In the genomic region with DNA sequence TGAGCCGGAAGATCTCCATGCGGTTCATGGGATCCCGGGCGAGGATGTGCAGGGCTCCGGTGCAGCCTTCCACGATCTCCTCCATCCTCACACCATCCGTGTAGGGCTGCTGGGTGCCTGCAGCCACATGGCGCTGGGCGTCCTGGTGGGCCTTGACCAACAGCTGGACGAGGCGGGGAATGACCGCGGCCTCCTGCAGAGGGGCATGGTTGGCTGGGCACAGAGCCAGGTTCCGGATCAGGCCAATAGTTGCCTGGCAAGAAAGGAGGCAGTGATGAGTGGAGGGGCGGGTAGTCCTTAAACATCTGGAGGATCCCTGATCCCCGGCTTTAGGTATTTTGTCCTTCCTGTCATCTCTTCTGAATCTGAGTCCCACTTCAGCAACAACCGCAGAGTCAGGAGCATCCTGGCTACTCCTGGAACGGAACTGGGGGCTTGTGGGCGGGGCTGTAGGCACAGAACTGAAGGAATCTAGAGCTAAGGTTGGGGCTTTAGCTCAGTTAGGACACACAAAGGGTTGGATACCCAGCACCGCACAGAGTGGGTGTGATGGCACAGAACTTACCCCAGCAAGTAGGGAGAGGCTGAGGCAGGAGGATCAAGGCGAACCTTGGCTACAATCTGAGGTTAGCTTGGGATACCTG, we compare ENCODE assay signal across 36 mouse cellular contexts. TPM values are rescaled to one million over a fixed set of nuclear protein-coding genes. Genes with fewer than 3 reads are reported as not detected.
DNase-seq lines count a peak whose midpoint lies in the region; ATAC-seq and TF ChIP-seq lines count a peak whose summit lies in the region.
"Had no signal": no experiment of that assay in that cellular context is flagged by ENCODE, and none has a peak within 500 bp of the region (broad histone marks: within the 10 kb centered on the region; RNA-seq: fewer than 3 reads in every experiment).

No protein-coding gene starts in this region.

- no peaks in the 10 kb centered on the region for H3K4me1 ChIP-seq in heart, postnatal 0 days (ENCODE audit: control insufficient read depth, insufficient read depth)
- no peaks in the 10 kb centered on the region for H3K4me1 ChIP-seq in ES-Bruce4 (ENCODE audit: control insufficient read depth, insufficient read depth, low read length)
- H3K4me1 ChIP-seq in ES-E14 (ENCODE audit: control insufficient read depth in 2 of 2, insufficient read depth in 2 of 2, low read length in 2 of 2, poor library complexity in 1 of 2): peaks cover 17 to 28% of the 10 kb centered on the region in 2 experiments; a peak in 3 of 4 replicates
- H3K4me1 ChIP-seq: embryonic facial prominence, embryonic 15.5 days; limb, embryonic 15.5 days; liver, embryonic 13.5 days; neural tube, embryonic 15.5 days; stomach, embryonic 15.5 days had no signal

- in situ Hi-C loops in ES-E14 (cut with MboI; ENCODE audit: low sequenced_read_pairs in 2 of 2, unreplicated experiment in 2 of 2): no loop called here

- TF ChIP-seq POLR2A in ES-Bruce4 (IDR thresholded peaks at IDR 0.05; ENCODE audit: insufficient read depth, low read length) (no peak), myocyte (IDR thresholded peaks at IDR 0.05; ENCODE audit: insufficient read length, low read depth) (no peak)

- no peak overlapping the region for H3ac ChIP-seq in myocyte (ENCODE audit: control insufficient read depth, insufficient read length)

- WGBS in heart, postnatal 0 days: 89% methylated on average over 21 of the region's 21 CpGs

- H3K9me3 ChIP-seq in heart, postnatal 0 days (replicated peaks; ENCODE audit: control insufficient read depth, low read length): no peaks in the 10 kb centered on the region
- H3K9me3 ChIP-seq in ES-Bruce4 (replicated peaks; ENCODE audit: control insufficient read depth, insufficient read depth, low read length, poor library complexity, severe bottlenecking) (no peaks in the 10 kb centered on the region), ES-E14 (ENCODE audit: control insufficient read depth, insufficient read depth, low read depth, low read length) (no peaks in the 10 kb centered on the region)
- H3K9me3 ChIP-seq: embryonic facial prominence, embryonic 10.5 days; embryonic facial prominence, embryonic 15.5 days; limb, embryonic 10.5 days; limb, embryonic 15.5 days; liver, embryonic 13.5 days; neural tube, embryonic 15.5 days; stomach, embryonic 15.5 days had no signal

- intact Hi-C loops in heart, postnatal 14 days (cut with DNase I): no loop called here
- intact Hi-C loops in left cerebral cortex, postnatal 25 days (cut with DNase I): no loop called here

- no peak overlapping the region for H3K9ac ChIP-seq in heart, postnatal 0 days (replicated peaks; ENCODE audit: low read depth, low read length)
- H3K9ac ChIP-seq in ES-Bruce4 (ENCODE audit: low read depth, poor library complexity, severe bottlenecking) (peak overlapping the region; percentile 31), ES-E14 (ENCODE audit: insufficient read depth, low read depth, low read length, poor library complexity, severe bottlenecking) (peak overlapping the region; percentile 70)
- H3K9ac ChIP-seq: embryonic facial prominence, embryonic 15.5 days; hindbrain, embryonic 14.5 days; limb, embryonic 15.5 days; liver, embryonic 13.5 days; neural tube, embryonic 15.5 days; stomach, embryonic 15.5 days had no signal

- TF ChIP-seq CTCF in heart, postnatal 0 days (IDR thresholded peaks at IDR 0.05; ENCODE audit: low read depth): no peak
- no peak for TF ChIP-seq CTCF in ES-Bruce4 (IDR thresholded peaks at IDR 0.05; ENCODE audit: low read depth, low read length)

- no peaks in the 10 kb centered on the region for H3K27me3 ChIP-seq in heart, postnatal 0 days (ENCODE audit: control insufficient read depth, insufficient read depth, low read length)
- H3K27me3 ChIP-seq in ES-Bruce4 (ENCODE audit: control insufficient read depth, insufficient read depth, low read length, poor library complexity, severe bottlenecking): no peaks in the 10 kb centered on the region
- H3K27me3 ChIP-seq in myocyte (ENCODE audit: control insufficient read depth, insufficient read depth, insufficient read length): no peaks in the 10 kb centered on the region
- H3K27me3 ChIP-seq: embryonic facial prominence, embryonic 15.5 days; limb, embryonic 15.5 days; liver, embryonic 13.5 days; neural tube, embryonic 15.5 days; stomach, embryonic 15.5 days had no signal

- no peak for DNase-seq in heart, postnatal 0 days (ENCODE audit: low spot score)
- DNase-seq in heart, postnatal 14 days: no peak
- no peak for DNase-seq in ES-E14 (ENCODE audit: low read depth, low spot score)
- DNase-seq in left cerebral cortex, postnatal 25 days (ENCODE audit: low spot score in 2 of 2): no peak
- DNase-seq: adrenal gland, adult 8-10 months; B cell, adult 2 months; cerebellum, adult 18-20 months; cerebellum, postnatal 10 days; gastrocnemius, postnatal 25 days; heart, postnatal 4 days; liver, embryonic 13.5 days; lung, adult 18-20 months; midbrain, embryonic 14.5 days; retina, postnatal 1 day; right cerebral cortex, postnatal 25 days had no signal

- no peaks in the 10 kb centered on the region for H3K79me2 ChIP-seq in myocyte (ENCODE audit: control insufficient read depth, insufficient read depth)

- H3K4me3 ChIP-seq in heart, postnatal 0 days (ENCODE audit: low read depth, low read length): no peak overlapping the region
- H3K4me3 ChIP-seq in ES-Bruce4 (ENCODE audit: low read depth, low read length) (peak overlapping the region; percentile 65), ES-E14 (ENCODE audit: insufficient read depth in 1 of 2, low read depth in 1 of 2, low read length in 2 of 2, poor library complexity in 1 of 2, severe bottlenecking in 1 of 2) (peak overlapping the region; percentile 30 to 74), myocyte (no peak overlapping the region)
- H3K4me3 ChIP-seq: embryonic facial prominence, embryonic 10.5 days; embryonic facial prominence, embryonic 15.5 days; limb, embryonic 10.5 days; limb, embryonic 15.5 days; liver, embryonic 13.5 days; neural tube, embryonic 15.5 days; stomach, embryonic 15.5 days had no signal

- peaks cover 94% of the 10 kb centered on the region for H3K36me3 ChIP-seq in heart, postnatal 0 days (replicated peaks; ENCODE audit: control insufficient read depth, insufficient read depth, low read length)
- H3K36me3 ChIP-seq in ES-Bruce4 (ENCODE audit: control insufficient read depth, insufficient read depth, low read length, poor library complexity, severe bottlenecking): peaks cover 12% of the 10 kb centered on the region
- H3K36me3 ChIP-seq in ES-E14 (ENCODE audit: control insufficient read depth, insufficient read depth, low read length, poor library complexity, severe bottlenecking): peaks cover 56% of the 10 kb centered on the region
- H3K36me3 ChIP-seq in myocyte (ENCODE audit: control insufficient read depth, insufficient read depth): peaks cover 59% of the 10 kb centered on the region

- H3K27ac ChIP-seq in heart, postnatal 0 days (ENCODE audit: low read depth): peak overlapping the region; percentile 45
- H3K27ac ChIP-seq in ES-Bruce4 (ENCODE audit: insufficient read depth, low read length): peak overlapping the region; percentile 97
- peak overlapping the region; percentile 97 for H3K27ac ChIP-seq in ES-E14 (ENCODE audit: insufficient read depth, low read depth, low read length, poor library complexity, severe bottlenecking)
- H3K27ac ChIP-seq: embryonic facial prominence, embryonic 10.5 days; embryonic facial prominence, embryonic 15.5 days; hindbrain, embryonic 14.5 days; limb, embryonic 10.5 days; limb, embryonic 15.5 days; liver, embryonic 13.5 days; neural tube, embryonic 15.5 days; stomach, embryonic 15.5 days had no signal

- no peak overlapping the region for H3K4me2 ChIP-seq in heart, postnatal 0 days (ENCODE audit: low read depth, low read length)
- H3K4me2 ChIP-seq in myocyte (ENCODE audit: low read depth): no peak overlapping the region
- H3K4me2 ChIP-seq: embryonic facial prominence, embryonic 15.5 days; hindbrain, embryonic 14.5 days; limb, embryonic 15.5 days; liver, embryonic 13.5 days; neural tube, embryonic 15.5 days; stomach, embryonic 15.5 days had no signal

- TF ChIP-seq EP300 in heart, postnatal 0 days (IDR thresholded peaks at IDR 0.05; ENCODE audit: low read depth): no peak
- 0 out of 2 replicates have a peak, but pooled peaks have one; percentile 8 for TF ChIP-seq EP300 in ES-Bruce4 (IDR thresholded peaks at IDR 0.05; ENCODE audit: insufficient read depth, low read depth, low read length)

- ATAC-seq in heart, postnatal 0 days (ENCODE audit: insufficient read depth, low read depth): no peak
- ATAC-seq: forebrain, embryonic 14.5 days; intestine, postnatal 0 days; lung, postnatal 0 days had no signal

RNA-seq across cellular contexts. Expression of a gene that starts 20.7 kb away (rescaled TPM):
- total RNA-seq in heart, postnatal 0 days (2014; rRNA removed; ENCODE audit: low replicate concordance): 319 and 341 TPM in 2 replicates
- polyA plus RNA-seq in heart, postnatal 0 days (2015; fragmentation: Nextera tagmentation; extraction: Ambion mirVana): 135 and 142 TPM in 2 replicates
- 100 to 1,000 TPM; 232 to 245 TPM for total RNA-seq in heart, postnatal 14 days (2021)
- polyA plus RNA-seq in ES-Bruce4 (2011; ENCODE audit: insufficient read depth, insufficient read length, low read depth, missing spikeins) (166 and 171 TPM in 2 replicates), myocyte (2012; fragmentation: generic; extraction: Trizol) (161 TPM)
- 97.6 and 101 TPM in 2 replicates for total RNA-seq in ES-E14 (2012; rRNA removed)
- 10 to 100 TPM; 44.2 to 45.4 TPM for total RNA-seq in left cerebral cortex, postnatal 25 days (2021)

RNA-seq across cellular contexts. Expression of a gene that starts 20.9 kb away (rescaled TPM):
- total RNA-seq in heart, postnatal 0 days (2014; rRNA removed; ENCODE audit: low replicate concordance): 3.5 and 5.7 TPM in 2 replicates
- 2.0 TPM in 2 replicates for polyA plus RNA-seq in heart, postnatal 0 days (2015; fragmentation: Nextera tagmentation; extraction: Ambion mirVana)
- total RNA-seq in heart, postnatal 14 days (2021): 1 to 10 TPM; 1.2 to 1.8 TPM
- polyA plus RNA-seq in ES-Bruce4 (2011; ENCODE audit: insufficient read depth, insufficient read length, low read depth, missing spikeins) (12.7 and 13.6 TPM in 2 replicates), myocyte (2012; fragmentation: generic; extraction: Trizol) (1.0 TPM)
- total RNA-seq in ES-E14 (2012; rRNA removed): 21.4 and 34.2 TPM in 2 replicates
- total RNA-seq in left cerebral cortex, postnatal 25 days (2021): 100 to 1,000 TPM; 136 to 160 TPM
- total RNA-seq: common myeloid progenitor, adult 5-6 weeks; monocyte, adult 5-6 weeks had no signal

RNA-seq across cellular contexts. Expression of a gene that starts 37.8 kb away (rescaled TPM):
- 58.0 and 66.1 TPM in 2 replicates for total RNA-seq in heart, postnatal 0 days (2014; rRNA removed; ENCODE audit: low replicate concordance)
- polyA plus RNA-seq in heart, postnatal 0 days (2015; fragmentation: Nextera tagmentation; extraction: Ambion mirVana): 39.3 and 42.9 TPM in 2 replicates
- 10 to 100 TPM; 19.1 to 19.9 TPM for total RNA-seq in heart, postnatal 14 days (2021)
- 13.3 and 16.8 TPM in 2 replicates for polyA plus RNA-seq in ES-Bruce4 (2011; ENCODE audit: insufficient read depth, insufficient read length, low read depth, missing spikeins)
- total RNA-seq in ES-E14 (2012; rRNA removed): 39.0 and 44.3 TPM in 2 replicates
- 115 TPM for polyA plus RNA-seq in myocyte (2012; fragmentation: generic; extraction: Trizol)
- 1 to 10 TPM; 7.2 to 7.5 TPM for total RNA-seq in left cerebral cortex, postnatal 25 days (2021)
- total RNA-seq: CH12.LX had no signal

RNA-seq across cellular contexts. Expression of a gene that starts 38.6 kb away (rescaled TPM):
- 106 and 114 TPM in 2 replicates for total RNA-seq in heart, postnatal 0 days (2014; rRNA removed; ENCODE audit: low replicate concordance)
- 93.0 and 95.9 TPM in 2 replicates for polyA plus RNA-seq in heart, postnatal 0 days (2015; fragmentation: Nextera tagmentation; extraction: Ambion mirVana)
- total RNA-seq in heart, postnatal 14 days (2021): 10 to 100 TPM; 34.6 to 38.3 TPM
- polyA plus RNA-seq in ES-Bruce4 (2011; ENCODE audit: insufficient read depth, insufficient read length, low read depth, missing spikeins): 22.5 and 24.3 TPM in 2 replicates
- 73.3 and 102 TPM in 2 replicates for total RNA-seq in ES-E14 (2012; rRNA removed)
- 162 TPM for polyA plus RNA-seq in myocyte (2012; fragmentation: generic; extraction: Trizol)
- 1 to 10 TPM; 4.7 to 5.7 TPM for total RNA-seq in left cerebral cortex, postnatal 25 days (2021)
- total RNA-seq: common myeloid progenitor, adult 5-6 weeks had no signal

RNA-seq across cellular contexts. Expression of a gene that starts 42.7 kb away (rescaled TPM):
- not detected in 2 replicates for total RNA-seq in heart, postnatal 0 days (2014; rRNA removed; ENCODE audit: low replicate concordance)
- polyA plus RNA-seq in heart, postnatal 0 days (2015; fragmentation: Nextera tagmentation; extraction: Ambion mirVana): not detected in 2 replicates
- not detected for total RNA-seq in heart, postnatal 14 days (2021)
- polyA plus RNA-seq in ES-Bruce4 (2011; ENCODE audit: insufficient read depth, insufficient read length, low read depth, missing spikeins) (not detected in 2 replicates), myocyte (2012; fragmentation: generic; extraction: Trizol) (not detected)
- total RNA-seq in ES-E14 (2012; rRNA removed): 1.6 and 2.9 TPM in 2 replicates
- total RNA-seq in left cerebral cortex, postnatal 25 days (2021): not detected
- total RNA-seq: adrenal gland, adult 8-10 months; CH12.LX; common myeloid progenitor, adult 5-6 weeks; gastrocnemius, postnatal 25 days; heart, adult 8-10 months; heart, postnatal 4 days; layer of hippocampus, adult 8-10 months; layer of hippocampus, postnatal 25 days; left cerebral cortex, adult 8-10 months; monocyte, adult 5-6 weeks had no signal
- polyA plus RNA-seq: heart, embryonic 14.5 days; kidney, embryonic 16.5 days; limb, embryonic 10.5 days; liver, embryonic 13.5 days; lung, postnatal 0 days; neural tube, embryonic 15.5 days had no signal

Comparison
In these comparisons a context has a peak if more than half of its experiments do, and no peak if none do; other contexts are left out.
1. H3K27ac ChIP-seq: peak in every context shown above with its lines; median percentile 97 in ES-Bruce4; 97 in ES-E14; 45 in heart, postnatal 0 days.
2. H3K4me3 ChIP-seq: peak in ES-Bruce4 (single experiment) and ES-E14 (2 of 2); none in heart, postnatal 0 days (single experiment) and myocyte (single experiment).